Mouse (Mus musculus) embryonic fibroblast, embryonic 13.5 days (primary cell): ENCODE data around the gene Wasl.

Source experiments
- CTCF ChIP-seq: IDR thresholded peaks from 2 replicates; pipeline ENCODE4 v1.5.1; 2011; ENCODE audit warnings: mild to moderate bottlenecking, control low read depth, low read length, moderate library complexity, borderline replicate concordance; ENCODE audit not compliant: insufficient read depth
- POLR2A ChIP-seq: IDR thresholded peaks from 2 replicates; pipeline ENCODE4 v1.6.1; 2011; ENCODE audit warnings: low read depth, mild to moderate bottlenecking, control low read depth, low read length, moderate library complexity

DNA sequence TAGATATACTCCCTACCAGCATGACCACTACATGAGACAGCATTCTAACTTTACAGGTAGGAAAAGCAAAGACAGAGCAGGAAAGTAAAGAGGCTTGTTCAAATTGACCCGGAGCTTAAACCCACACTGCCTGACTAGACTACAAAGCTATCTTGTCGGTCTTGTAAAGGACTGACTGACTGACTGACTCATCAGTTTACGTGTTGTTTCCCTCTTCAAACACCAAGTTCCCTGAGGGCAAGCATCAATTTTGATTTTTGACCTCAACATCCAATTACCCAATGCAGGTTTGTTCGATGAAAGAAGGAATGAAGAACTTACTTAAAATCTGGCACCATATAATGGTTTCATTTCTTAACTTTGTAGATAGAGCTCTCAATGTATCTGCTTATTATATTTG, 2.9 kb downstream of the Wasl start:
- TF ChIP-seq CTCF (no peak), POLR2A (no peak)
